Mouse (Mus musculus) testis, adult 10 weeks (tissue): Measurements from ENCODE around the gene Klhl13. TPM values are rescaled to one million over a fixed set of nuclear protein-coding genes. Genes with fewer than 3 reads are reported as not detected.

Experiments used
- polyA plus RNA-seq: library from polyadenylated mRNA; stranded (reverse); fragments of 350-450 nt; fragmentation: Illumina TruSeq; extraction: RNeasy Lipid Tissue Mini Kit (QIAGEN cat#74804); gene quantifications from one replicate; pipeline ENCODE4 v1.2.3, GENCODE M21; 2014; ENCODE audit warnings: low read depth, low replicate concordance

Klhl13 gene
- polyA plus RNA-seq: 1.8 TPM

DNA sequence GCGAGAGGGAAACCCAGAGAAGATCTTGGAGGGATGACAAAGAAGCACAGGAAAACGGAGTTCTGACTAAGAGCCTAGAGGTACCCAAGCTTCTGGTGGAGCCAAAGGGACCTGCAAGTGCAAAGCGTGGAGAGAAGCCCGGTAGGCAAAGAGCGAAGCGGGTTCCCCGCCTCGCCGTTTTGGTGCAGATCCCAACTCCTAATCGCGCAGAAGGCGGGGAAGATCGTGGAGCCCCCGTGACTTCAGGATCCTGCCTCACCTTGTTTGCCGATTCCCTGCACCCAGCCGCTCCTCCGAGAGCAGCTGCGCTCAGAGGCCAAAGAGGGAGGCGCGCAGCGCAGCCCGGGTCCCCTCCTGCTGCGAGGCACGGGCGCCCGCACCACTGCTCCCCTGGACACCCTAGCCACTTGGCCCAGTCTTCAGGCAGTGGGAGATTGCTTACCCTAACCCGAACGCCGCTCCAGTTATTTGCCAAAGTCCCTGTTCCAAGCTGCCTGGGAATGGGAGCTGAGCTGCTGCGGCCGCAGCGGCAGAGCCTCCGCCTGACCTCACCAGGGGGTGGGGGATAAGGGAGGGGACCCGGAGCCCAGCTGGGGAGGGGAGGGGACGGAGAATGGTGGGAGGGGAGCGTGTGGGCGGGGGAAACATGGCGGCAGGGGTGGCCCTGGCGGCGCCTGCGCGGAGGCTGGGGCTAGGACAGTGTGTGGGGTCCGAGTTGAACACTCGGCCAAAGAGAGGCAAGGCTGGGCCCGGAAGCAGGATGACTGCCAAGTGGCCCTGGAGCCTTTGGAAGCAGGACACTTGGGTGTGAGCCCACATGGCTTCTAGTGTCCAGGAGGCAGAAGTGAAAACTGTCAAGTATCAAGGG, at the start of gene Klhl13:
Gene Klhl13, minus strand, starts transcription at position 569 of the 868 bp plus-strand sequence.

